Mouse (Mus musculus) liver, embryonic 14.5 days (tissue): ENCODE results near the gene Bcat1. TPM values are rescaled to one million over a fixed set of nuclear protein-coding genes. Genes with fewer than 3 reads are reported as not detected.

Source experiments
- ATAC-seq: fragments of 200-750 bp; cut with Nextera tagmentation; 2 replicates; pipeline ENCODE4 v1.8.0; 2017; ENCODE audit warnings: moderate number of reproducible peaks, mild to moderate bottlenecking, moderate library complexity; ENCODE audit not compliant: insufficient read depth
- DNase-seq, 3 experiments: peaks; one replicate each; pipeline ENCODE4 v3.0.0-alpha.2; 2012 to 2013; ENCODE audit warnings: low read depth in 3 of 3, low spot score in 3 of 3
- H3K27ac ChIP-seq: fragments of 300-500 bp; sonication (generic); 2 replicates; pipeline ENCODE4 v1.5.1; 2014; ENCODE audit warnings: moderate library complexity, mild to moderate bottlenecking, control low read depth, inconsistent platforms
- H3K27me3 ChIP-seq: fragments of 300-500 bp; sonication (generic); 2 replicates; pipeline ENCODE4 v1.6.1; 2014; ENCODE audit warnings: mild to moderate bottlenecking, low read length, moderate library complexity; ENCODE audit not compliant: control insufficient read depth, insufficient read depth
- H3K36me3 ChIP-seq: fragments of 300-500 bp; sonication (generic); replicated peaks from 2 replicates; pipeline ENCODE4 v1.6.1; 2014; ENCODE audit warnings: low read depth; ENCODE audit not compliant: control insufficient read depth, insufficient read depth
- H3K4me1 ChIP-seq, 2 experiments: fragments of 200-500 bp in 1 of 2; fragments of 300-500 bp in 1 of 2; sonication (generic) in 1 of 2; replicated peaks; 2 replicates each; pipeline ENCODE4 v1.6.1; 2012 to 2014; ENCODE audit warnings: antibody characterized with exemption in 1 of 2, inconsistent platforms in 1 of 2, low read length in 1 of 2; ENCODE audit not compliant: control insufficient read depth in 2 of 2, insufficient read depth in 2 of 2
- H3K4me2 ChIP-seq: fragments of 300-500 bp; sonication (generic); 2 replicates; pipeline ENCODE4 v1.6.1; 2014; ENCODE audit warnings: low read depth, mild to moderate bottlenecking, control low read depth, moderate library complexity
- H3K4me3 ChIP-seq, 2 experiments: fragments of 200-500 bp in 1 of 2; fragments of 300-500 bp in 1 of 2; sonication (generic) in 1 of 2; 2 replicates each; pipeline ENCODE4 v1.5.1; 2012 to 2014; ENCODE audit warnings: low read depth in 2 of 2, low read length in 2 of 2, mild to moderate bottlenecking in 2 of 2, control low read depth in 1 of 2, inconsistent platforms in 1 of 2, moderate library complexity in 1 of 2; ENCODE audit not compliant: insufficient read depth in 1 of 2
- H3K9ac ChIP-seq: fragments of 300-500 bp; sonication (generic); replicated peaks from 2 replicates; pipeline ENCODE4 v1.6.1; 2014; ENCODE audit warnings: mild to moderate bottlenecking, control low read depth, moderate library complexity
- H3K9me3 ChIP-seq: fragments of 300-500 bp; sonication (generic); 2 replicates; pipeline ENCODE4 v1.6.1; 2016; ENCODE audit warnings: low read length, mixed read lengths; ENCODE audit not compliant: control insufficient read depth
- CTCF ChIP-seq: IDR thresholded peaks from 2 replicates; pipeline ENCODE4 v1.5.1; 2016; ENCODE audit warnings: antibody characterized with exemption, low read depth, control low read depth
- EP300 ChIP-seq: IDR thresholded peaks from 2 replicates; pipeline ENCODE4 v1.6.1; 2016; ENCODE audit warnings: antibody characterized with exemption, low read depth
- WGBS: fragments of 180-500 bp; shearing (Covaris S2); extraction: QIAGEN DNeasy Blood & Tissue Kit; methylation state at CpG from one replicate; pipeline ENCODE4 v1.1.7; 2014; ENCODE audit not compliant: insufficient replicate concordance; 5-methylcytosine and 5-hydroxymethylcytosine counted together
- polyA plus RNA-seq, 2 experiments: library from polyadenylated mRNA; depleted of rRNA in 1 of 2; stranded (reverse) in 1 of 2; unstranded in 1 of 2; fragments of >200 nt; fragmentation: Nextera tagmentation in 1 of 2; extraction: Ambion mirVana in 1 of 2; gene quantifications; 2 replicates each; pipeline versions ENCODE4 v1.2.1 to v1.2.3; 2012 to 2014

Bcat1 gene
- polyA plus RNA-seq, 2 experiments = 0.06 to 0.51 TPM

DNA sequence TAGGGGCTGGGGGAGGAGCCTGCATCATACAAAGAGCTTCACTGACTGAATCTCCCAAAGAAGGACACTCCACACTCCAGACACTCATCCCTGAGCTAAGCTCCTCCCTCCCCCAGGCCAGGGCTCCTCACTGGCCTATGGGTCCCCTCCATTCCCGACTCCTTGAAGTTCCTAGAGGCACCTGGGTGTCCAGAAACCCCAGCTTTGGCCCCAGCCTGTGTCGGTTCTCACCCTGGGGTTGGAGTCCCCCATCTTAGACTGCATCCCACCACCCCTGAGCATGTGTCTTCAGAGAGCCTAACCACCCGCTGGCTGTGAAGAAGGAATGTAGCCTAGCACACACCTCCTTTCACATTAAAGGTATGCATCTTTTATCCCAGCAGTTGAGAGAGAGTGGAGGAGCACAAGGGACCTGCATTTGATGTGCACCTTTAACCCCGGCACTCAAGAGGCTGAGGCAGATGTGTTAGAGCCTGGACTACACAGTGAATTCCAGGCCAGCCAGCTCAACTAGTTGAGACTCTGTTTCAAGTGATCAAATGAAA is 10.6 kb downstream of the Bcat1 start:
- 57% methylated on average over 4 of the region's 4 CpGs for WGBS
- no peaks in the 10 kb centered on the region for H3K27me3 ChIP-seq
- no peak for DNase-seq
- no peak overlapping the region for H3K27ac ChIP-seq
- H3K4me3 ChIP-seq = no peak overlapping the region
- no peak overlapping the region for H3K9ac ChIP-seq
- H3K4me1 ChIP-seq = no peaks in the 10 kb centered on the region
- TF ChIP-seq CTCF (no peak), EP300 (no peak)
- ATAC-seq = no peak
- no peaks in the 10 kb centered on the region for H3K9me3 ChIP-seq
- H3K4me2 ChIP-seq = no peak overlapping the region
- no peaks in the 10 kb centered on the region for H3K36me3 ChIP-seq

DNA sequence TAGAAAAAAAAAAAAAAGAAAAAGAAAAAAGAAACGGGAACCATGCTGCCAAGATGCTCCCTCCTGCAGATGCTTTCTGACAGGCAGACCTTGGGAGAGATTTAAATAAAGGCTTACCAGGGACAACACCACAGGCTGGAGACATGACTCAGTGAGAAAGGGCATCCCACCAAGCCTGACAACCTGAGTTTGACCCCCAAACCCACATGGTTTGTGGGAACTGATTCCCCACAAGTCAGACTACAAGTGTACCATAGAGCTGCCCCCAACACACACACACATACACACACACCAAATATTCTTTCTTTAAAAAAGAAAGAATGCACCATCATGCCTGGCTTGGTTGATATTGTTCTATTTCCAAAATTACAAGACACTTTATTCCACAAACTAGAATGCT is 11.9 kb downstream of the Bcat1 start:
- Histone ChIP-seq H3K4me3 (no peak overlapping the region), H3K27ac (no peak overlapping the region), H3K36me3 (no peaks in the 10 kb centered on the region), H3K9ac (no peak overlapping the region), H3K4me1 (no peaks in the 10 kb centered on the region), H3K27me3 (no peaks in the 10 kb centered on the region), H3K9me3 (no peaks in the 10 kb centered on the region), H3K4me2 (no peak overlapping the region)
- TF ChIP-seq CTCF (no peak), EP300 (no peak)
- DNase-seq (no peak), ATAC-seq (no peak)
- WGBS = 53% methylated on average over 1 of the region's 1 CpGs

DNA sequence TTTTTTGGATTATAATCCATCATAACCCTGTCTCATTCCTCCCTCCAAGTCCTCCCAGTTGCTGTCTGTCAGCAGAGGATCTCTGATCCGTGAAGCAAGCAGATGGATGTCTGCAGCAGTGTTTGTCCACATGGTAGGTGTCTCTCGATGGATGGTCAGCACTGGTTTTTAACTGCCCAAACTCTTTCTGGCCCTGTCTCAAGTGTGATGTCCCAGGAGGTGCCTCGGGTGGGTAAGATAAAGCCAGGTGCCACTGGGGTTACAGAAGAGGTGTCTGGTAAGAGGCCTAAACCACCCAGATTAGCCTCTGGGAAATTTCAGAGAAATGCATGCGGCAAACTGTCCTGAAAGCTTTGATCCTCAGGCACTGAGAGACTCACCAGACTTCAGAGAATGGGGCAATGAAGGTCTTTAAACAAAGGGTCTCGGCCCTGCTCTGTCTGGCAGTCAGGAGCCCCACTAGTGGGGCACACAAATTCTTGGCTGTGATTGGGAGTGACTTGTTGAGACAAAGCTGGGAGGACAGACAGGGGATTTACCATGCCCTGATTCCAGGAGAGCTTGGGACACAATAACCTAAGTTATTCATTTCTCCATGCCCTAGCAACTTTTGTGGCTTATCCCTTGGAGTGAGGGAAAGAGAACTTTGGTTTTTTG is 12.6 kb downstream of the Bcat1 start:
- no peaks in the 10 kb centered on the region for H3K9me3 ChIP-seq
- TF ChIP-seq CTCF (no peak), EP300 (no peak)
- no peaks in the 10 kb centered on the region for H3K36me3 ChIP-seq
- no peaks in the 10 kb centered on the region for H3K4me1 ChIP-seq
- no peaks in the 10 kb centered on the region for H3K27me3 ChIP-seq
- no peak overlapping the region for H3K27ac ChIP-seq
- WGBS = 48% methylated on average over 5 of the region's 5 CpGs
- DNase-seq (no peak), ATAC-seq (no peak)
- H3K9ac ChIP-seq = no peak overlapping the region
- H3K4me2 ChIP-seq = no peak overlapping the region
- H3K4me3 ChIP-seq = no peak overlapping the region

DNA sequence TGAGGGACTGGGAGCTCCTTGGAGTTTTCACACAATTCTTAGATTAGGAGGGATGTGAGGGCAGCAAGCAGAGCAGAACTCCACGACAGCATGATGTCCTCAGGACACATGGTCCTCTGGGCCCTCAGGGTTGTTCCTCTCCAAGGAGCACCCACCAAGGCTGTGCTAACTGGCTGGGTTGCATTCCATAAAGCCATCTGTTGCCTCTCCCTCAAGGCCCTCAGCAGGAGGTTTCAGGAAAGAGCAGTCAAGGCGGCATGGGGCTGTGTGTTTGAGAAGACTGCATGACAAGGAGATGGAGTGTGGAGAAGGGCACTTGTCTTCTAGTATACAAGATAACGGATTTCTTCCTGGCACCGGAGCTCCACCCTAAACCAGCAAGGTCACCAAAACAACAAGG is 13.2 kb downstream of the Bcat1 start:
- no peak overlapping the region for H3K4me3 ChIP-seq
- no peaks in the 10 kb centered on the region for H3K27me3 ChIP-seq
- no peak overlapping the region for H3K9ac ChIP-seq
- no peak overlapping the region for H3K4me2 ChIP-seq
- H3K4me1 ChIP-seq = no peaks in the 10 kb centered on the region
- no peak overlapping the region for H3K27ac ChIP-seq
- DNase-seq = no peak
- H3K9me3 ChIP-seq = no peaks in the 10 kb centered on the region
- TF ChIP-seq CTCF (no peak), EP300 (no peak)
- 55% methylated on average over 4 of the region's 4 CpGs for WGBS
- H3K36me3 ChIP-seq = no peaks in the 10 kb centered on the region
- ATAC-seq = no peak

DNA sequence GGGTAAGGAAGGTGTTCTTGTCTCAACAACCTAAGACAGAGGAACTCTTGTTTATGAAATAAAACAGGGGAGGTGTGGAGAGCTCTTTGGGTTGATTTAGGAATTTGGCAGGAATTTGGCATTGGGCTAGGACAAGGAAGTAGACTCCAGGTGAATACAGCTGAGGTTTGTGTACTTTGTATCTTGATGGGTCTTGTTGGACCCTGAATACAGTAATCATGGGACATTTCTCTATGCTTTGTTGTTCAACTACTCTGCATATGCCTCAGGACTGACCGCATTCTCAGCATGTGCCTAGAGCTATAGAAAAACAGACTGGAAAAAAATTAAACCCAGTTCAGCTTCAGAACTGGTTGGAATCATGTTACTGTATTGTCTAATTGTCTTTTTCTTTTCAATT is 14.6 kb downstream of the Bcat1 start:
- Histone ChIP-seq H3K27me3 (no peaks in the 10 kb centered on the region), H3K4me3 (no peak overlapping the region), H3K36me3 (no peaks in the 10 kb centered on the region), H3K4me2 (no peak overlapping the region), H3K9ac (no peak overlapping the region), H3K9me3 (no peaks in the 10 kb centered on the region), H3K27ac (no peak overlapping the region), H3K4me1 (no peaks in the 10 kb centered on the region)
- TF ChIP-seq CTCF (no peak), EP300 (no peak)
- ATAC-seq = no peak
- no peak for DNase-seq
- 78% methylated on average over 1 of the region's 1 CpGs for WGBS
